Mouse (Mus musculus) embryonic facial prominence, embryonic 13.5 days (tissue): ENCODE results near the gene Gfod1. TPM values are rescaled to one million over a fixed set of nuclear protein-coding genes. Genes with fewer than 3 reads are reported as not detected.

Source experiments
- ATAC-seq: fragments of 200-750 bp; cut with Nextera tagmentation; 2 replicates; pipeline ENCODE4 v1.8.0; 2017; ENCODE audit warnings: low read depth; ENCODE audit not compliant: insufficient number of reproducible peaks, insufficient read depth, low FRiP score, low TSS enrichment
- H3K27ac ChIP-seq: fragments of 300-500 bp; sonication (generic); 2 replicates; pipeline ENCODE4 v1.5.1; 2015; ENCODE audit warnings: moderate library complexity, mild to moderate bottlenecking, inconsistent platforms
- H3K27me3 ChIP-seq: fragments of 300-500 bp; sonication (generic); 2 replicates; pipeline ENCODE4 v1.6.1; 2015; ENCODE audit warnings: mild to moderate bottlenecking, inconsistent platforms
- H3K36me3 ChIP-seq: fragments of 300-500 bp; sonication (generic); 2 replicates; pipeline ENCODE4 v1.6.1; 2015; ENCODE audit warnings: mild to moderate bottlenecking, inconsistent platforms
- H3K4me1 ChIP-seq: fragments of 300-500 bp; sonication (generic); 2 replicates; pipeline ENCODE4 v1.6.1; 2015; ENCODE audit warnings: inconsistent platforms
- H3K4me2 ChIP-seq: fragments of 300-500 bp; sonication (generic); 2 replicates; pipeline ENCODE4 v1.6.1; 2015; ENCODE audit warnings: moderate library complexity, mild to moderate bottlenecking, inconsistent platforms
- H3K4me3 ChIP-seq: fragments of 300-500 bp; sonication (generic); 2 replicates; pipeline ENCODE4 v1.5.1; 2015; ENCODE audit warnings: mild to moderate bottlenecking, inconsistent platforms
- H3K9ac ChIP-seq: fragments of 300-500 bp; sonication (generic); 2 replicates; pipeline ENCODE4 v1.6.1; 2015; ENCODE audit warnings: mild to moderate bottlenecking, inconsistent platforms
- H3K9me3 ChIP-seq: fragments of 300-500 bp; sonication (generic); 2 replicates; pipeline ENCODE4 v1.6.1; 2016; ENCODE audit warnings: inconsistent platforms
- WGBS: fragments of 180-500 bp; shearing (Covaris S2); methylation state at CpG from one replicate; pipeline ENCODE4 v1.1.7; 2015; ENCODE audit warnings: mixed read lengths; 5-methylcytosine and 5-hydroxymethylcytosine counted together
- polyA plus RNA-seq: library from polyadenylated mRNA; unstranded; fragments of >200 nt; fragmentation: Nextera tagmentation; extraction: Ambion mirVana; gene quantifications from 2 replicates; pipeline ENCODE4 v1.2.1, GENCODE M21; 2015

Gfod1 gene
- polyA plus RNA-seq, 1 experiment from 2014 or later, result 0.74 TPM

- WGBS, result 18% methylated on average over 19 of the region's 19 CpGs
- Histone ChIP-seq H3K4me3 (no peak overlapping the region), H3K36me3 (no peaks in the 10 kb centered on the region), H3K9ac (no peak overlapping the region), H3K27ac (no peak overlapping the region), H3K4me2 (peak overlapping the region; percentile 34), H3K9me3 (no peaks in the 10 kb centered on the region), H3K4me1 (peaks cover 25% of the 10 kb centered on the region), H3K27me3 (no peaks in the 10 kb centered on the region)
- ATAC-seq, result no peak
Observed at GRCm38 (mm10) chr13:43215144-43215993, 88.6 kb downstream of the Gfod1 start.

GRCm38 (mm10) chr13:43212338-43212737, 91.6 kb downstream of the Gfod1 start:
- ATAC-seq, result no peak
- Histone ChIP-seq H3K9me3 (no peaks in the 10 kb centered on the region), H3K27me3 (no peaks in the 10 kb centered on the region), H3K9ac (no peak overlapping the region), H3K36me3 (no peaks in the 10 kb centered on the region), H3K4me3 (no peak overlapping the region), H3K4me2 (no peak overlapping the region), H3K4me1 (peaks cover 16% of the 10 kb centered on the region), H3K27ac (no peak overlapping the region)
- 65% methylated on average over 7 of the region's 7 CpGs for WGBS

GRCm38 (mm10) chr13:43210956-43211355, 93.0 kb downstream of the Gfod1 start:
- 75% methylated on average over 5 of the region's 5 CpGs for WGBS
- ATAC-seq, result no peak

DNA sequence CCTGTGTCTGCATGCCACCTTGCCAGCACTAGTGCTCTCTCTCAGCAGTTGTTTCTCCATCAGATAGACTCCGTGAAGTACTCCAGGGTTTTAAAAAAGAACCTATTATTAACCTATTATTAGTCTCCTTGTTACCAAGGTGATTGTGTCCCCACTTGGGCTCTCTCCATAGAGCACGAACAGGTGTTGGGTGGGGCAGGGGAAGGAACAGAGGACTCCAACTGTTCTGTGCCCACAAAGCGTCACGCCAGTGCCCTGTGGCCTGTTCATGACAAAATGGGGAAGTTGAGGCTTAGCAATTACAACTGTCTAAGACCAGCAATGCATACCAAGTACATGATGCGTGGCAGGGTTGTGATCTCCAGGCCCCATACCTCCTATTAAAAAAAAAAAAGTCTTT, 94.4 kb downstream of the Gfod1 start:
- Histone ChIP-seq H3K9me3 (no peaks in the 10 kb centered on the region), H3K27ac (no peak overlapping the region), H3K4me2 (no peak overlapping the region), H3K27me3 (no peaks in the 10 kb centered on the region), H3K36me3 (no peaks in the 10 kb centered on the region), H3K9ac (no peak overlapping the region), H3K4me3 (no peak overlapping the region), H3K4me1 (peaks cover 15% of the 10 kb centered on the region; the same call in 1 of the 2 replicates)
- 80% methylated on average over 5 of the region's 5 CpGs for WGBS
- no peak for ATAC-seq

More at GRCm38 (mm10) chr13:43210956-43211355, 93.0 kb downstream of the Gfod1 start:
- H3K4me1 ChIP-seq, result peaks cover 21% of the 10 kb centered on the region
- no peaks in the 10 kb centered on the region for H3K27me3 ChIP-seq
- no peak overlapping the region for H3K27ac ChIP-seq
- H3K9me3 ChIP-seq, result no peaks in the 10 kb centered on the region
- H3K4me3 ChIP-seq, result no peak overlapping the region
- H3K36me3 ChIP-seq, result no peaks in the 10 kb centered on the region
- H3K4me2 ChIP-seq, result no peak overlapping the region
- no peak overlapping the region for H3K9ac ChIP-seq

DNA sequence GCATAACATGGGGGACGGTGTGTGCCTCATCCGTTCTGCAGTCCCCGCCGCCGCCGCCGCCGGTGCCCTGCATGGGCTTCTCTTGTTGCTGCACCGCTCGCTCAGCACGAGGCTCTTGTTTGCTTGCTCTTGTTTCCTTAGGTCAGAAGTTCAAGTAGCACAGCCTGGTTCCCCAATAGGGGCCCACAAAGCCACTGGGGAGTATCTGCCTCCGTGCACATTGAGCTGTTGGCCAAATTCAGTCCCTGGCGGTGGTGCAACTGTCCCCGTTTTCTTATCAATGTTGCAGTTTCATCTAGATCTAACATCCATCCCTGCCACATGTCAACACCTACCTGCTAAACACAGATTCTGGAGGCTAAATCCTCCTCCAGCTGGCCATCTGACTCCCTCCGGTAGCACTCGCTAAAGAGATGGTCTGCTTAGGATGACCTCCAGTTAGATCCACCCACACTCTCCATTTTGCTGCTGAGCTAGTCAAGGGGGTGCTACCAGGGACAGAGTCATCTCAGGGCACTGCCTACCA, 95.0 kb downstream of the Gfod1 start:
- Histone ChIP-seq H3K9me3 (no peaks in the 10 kb centered on the region), H3K4me1 (peaks cover 15% of the 10 kb centered on the region; the same call in 1 of the 2 replicates), H3K9ac (no peak overlapping the region), H3K4me3 (no peak overlapping the region), H3K4me2 (no peak overlapping the region), H3K36me3 (no peaks in the 10 kb centered on the region), H3K27ac (no peak overlapping the region), H3K27me3 (no peaks in the 10 kb centered on the region)
- ATAC-seq, result no peak
- 50% methylated on average over 16 of the region's 16 CpGs for WGBS

GRCm38 (mm10) chr13:43206118-43206683, 97.8 kb downstream of the Gfod1 start:
- Histone ChIP-seq H3K27me3 (no peaks in the 10 kb centered on the region), H3K36me3 (no peaks in the 10 kb centered on the region), H3K27ac (no peak overlapping the region), H3K9ac (no peak overlapping the region), H3K4me2 (no peak overlapping the region), H3K4me3 (no peak overlapping the region), H3K9me3 (no peaks in the 10 kb centered on the region), H3K4me1 (peaks cover 19% of the 10 kb centered on the region; the same call in 1 of the 2 replicates)
- WGBS, result 74% methylated on average over 12 of the region's 12 CpGs
- no peak for ATAC-seq

DNA sequence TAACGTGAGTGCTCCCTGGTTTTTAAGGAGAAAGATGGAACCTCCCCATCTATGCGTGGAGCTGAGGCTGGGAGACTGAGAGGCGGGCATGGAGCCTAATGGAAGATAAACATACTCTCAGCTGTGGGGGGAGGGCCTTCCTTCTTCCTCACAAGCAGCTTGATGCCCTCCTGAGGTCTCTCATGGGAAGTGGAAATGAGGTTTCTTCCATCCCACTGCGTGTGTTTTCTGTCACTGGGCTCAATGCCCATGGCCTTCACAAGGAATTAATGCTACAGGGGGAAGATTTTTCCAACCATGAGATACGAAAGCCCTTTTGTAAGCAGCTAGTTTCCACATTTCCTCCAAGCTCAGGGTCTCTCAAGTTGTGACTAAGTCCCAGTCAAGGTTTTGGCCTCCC, 100.3 kb downstream of the Gfod1 start:
- no peak overlapping the region for H3K4me2 ChIP-seq
- H3K36me3 ChIP-seq, result 0 out of 2 replicates have a peak, but pooled peaks cover 8% of the 10 kb centered on the region
- no peak for ATAC-seq
- H3K9ac ChIP-seq, result no peak overlapping the region
- 57% methylated on average over 5 of the region's 5 CpGs for WGBS
- H3K4me3 ChIP-seq, result no peak overlapping the region
- 0 out of 2 replicates have a peak, but pooled peaks cover 9% of the 10 kb centered on the region for H3K4me1 ChIP-seq
- no peaks in the 10 kb centered on the region for H3K9me3 ChIP-seq
- no peaks in the 10 kb centered on the region for H3K27me3 ChIP-seq
- no peak overlapping the region for H3K27ac ChIP-seq

DNA sequence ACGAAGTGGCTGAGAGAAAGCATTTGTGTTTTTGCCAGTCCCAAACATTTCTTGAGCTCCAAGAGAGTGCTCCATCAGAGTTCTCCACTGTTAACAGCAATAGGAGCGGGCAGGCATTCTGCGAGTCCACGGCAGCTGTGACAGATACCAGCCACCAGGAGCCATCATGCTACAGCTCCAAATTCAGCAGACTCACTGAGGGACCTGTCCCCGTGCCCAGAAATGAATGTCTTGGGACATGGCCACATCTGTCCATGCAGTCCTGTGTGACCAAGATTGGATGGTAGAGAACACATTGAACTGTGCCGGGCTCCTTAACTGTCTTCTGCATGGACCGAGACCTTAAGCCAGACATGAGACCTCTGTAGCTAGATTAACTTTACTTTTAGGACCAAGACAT, 100.7 kb downstream of the Gfod1 start:
- Histone ChIP-seq H3K36me3 (0 out of 2 replicates have a peak, but pooled peaks cover 8% of the 10 kb centered on the region), H3K27me3 (no peaks in the 10 kb centered on the region), H3K4me3 (no peak overlapping the region), H3K9me3 (no peaks in the 10 kb centered on the region), H3K4me1 (0 out of 2 replicates have a peak, but pooled peaks cover 9% of the 10 kb centered on the region), H3K9ac (no peak overlapping the region), H3K27ac (no peak overlapping the region), H3K4me2 (no peak overlapping the region)
- WGBS, result 88% methylated on average over 7 of the region's 7 CpGs
- ATAC-seq, result no peak

GRCm38 (mm10) chr13:43202351-43202750, 101.6 kb downstream of the Gfod1 start:
- Histone ChIP-seq H3K27me3 (no peaks in the 10 kb centered on the region), H3K4me3 (no peak overlapping the region)

DNA sequence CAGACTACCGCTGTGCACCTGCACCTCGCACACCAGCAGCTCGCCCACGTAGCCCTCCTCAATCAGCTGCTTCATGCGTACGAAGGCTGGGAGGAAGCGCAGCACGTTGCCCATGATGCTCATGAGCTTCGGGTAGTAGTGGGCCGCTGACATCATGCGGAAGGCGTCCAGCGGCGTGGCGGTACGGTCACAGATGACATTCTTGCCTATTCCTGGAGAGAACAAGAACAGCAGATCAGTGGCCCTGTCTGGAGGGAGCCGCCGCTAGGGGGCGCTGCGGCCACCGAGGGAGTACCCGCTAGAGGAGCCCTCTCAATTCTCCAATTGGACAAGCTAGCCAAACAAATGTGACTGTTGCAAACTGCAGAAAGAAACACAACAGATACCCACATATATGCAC, 102.9 kb downstream of the Gfod1 start:
- no peaks in the 10 kb centered on the region for H3K27me3 ChIP-seq
- no peak for ATAC-seq
- H3K4me2 ChIP-seq, result no peak overlapping the region
- H3K4me1 ChIP-seq, result 0 out of 2 replicates have a peak, but pooled peaks cover 6% of the 10 kb centered on the region
- WGBS, result 38% methylated on average over 22 of the region's 22 CpGs
- H3K4me3 ChIP-seq, result no peak overlapping the region
- H3K9me3 ChIP-seq, result no peaks in the 10 kb centered on the region
- 0 out of 2 replicates have a peak, but pooled peaks cover 8% of the 10 kb centered on the region for H3K36me3 ChIP-seq
- H3K27ac ChIP-seq, result no peak overlapping the region
- H3K9ac ChIP-seq, result no peak overlapping the region

More at GRCm38 (mm10) chr13:43202351-43202750, 101.6 kb downstream of the Gfod1 start:
- no peak overlapping the region for H3K27ac ChIP-seq
- H3K4me2 ChIP-seq, result no peak overlapping the region
- 0 out of 2 replicates have a peak, but pooled peaks cover 8% of the 10 kb centered on the region for H3K36me3 ChIP-seq
- H3K9me3 ChIP-seq, result no peaks in the 10 kb centered on the region
- 0 out of 2 replicates have a peak, but pooled peaks cover 9% of the 10 kb centered on the region for H3K4me1 ChIP-seq
- WGBS, result 81% methylated on average over 10 of the region's 10 CpGs
- no peak for ATAC-seq
- H3K9ac ChIP-seq, result no peak overlapping the region

- Histone ChIP-seq H3K4me2 (no peak overlapping the region), H3K27ac (no peak overlapping the region), H3K9me3 (no peaks in the 10 kb centered on the region), H3K36me3 (0 out of 2 replicates have a peak, but pooled peaks cover 8% of the 10 kb centered on the region), H3K4me3 (no peak overlapping the region), H3K4me1 (0 out of 2 replicates have a peak, but pooled peaks cover 5% of the 10 kb centered on the region), H3K27me3 (no peaks in the 10 kb centered on the region), H3K9ac (no peak overlapping the region)
- ATAC-seq, result no peak
- 75% methylated on average over 22 of the region's 22 CpGs for WGBS
Observed at GRCm38 (mm10) chr13:43200473-43200872, 103.5 kb downstream of the Gfod1 start.
